Mouse (Mus musculus) layer of hippocampus, adult 9-10 months (tissue): Measurements from ENCODE around the gene Cuedc2.

ENCODE experiments used
- DNase-seq: peaks from one replicate; pipeline ENCODE4 v3.0.0; 2022; ENCODE audit warnings: low spot score

Cuedc2 gene

DNA sequence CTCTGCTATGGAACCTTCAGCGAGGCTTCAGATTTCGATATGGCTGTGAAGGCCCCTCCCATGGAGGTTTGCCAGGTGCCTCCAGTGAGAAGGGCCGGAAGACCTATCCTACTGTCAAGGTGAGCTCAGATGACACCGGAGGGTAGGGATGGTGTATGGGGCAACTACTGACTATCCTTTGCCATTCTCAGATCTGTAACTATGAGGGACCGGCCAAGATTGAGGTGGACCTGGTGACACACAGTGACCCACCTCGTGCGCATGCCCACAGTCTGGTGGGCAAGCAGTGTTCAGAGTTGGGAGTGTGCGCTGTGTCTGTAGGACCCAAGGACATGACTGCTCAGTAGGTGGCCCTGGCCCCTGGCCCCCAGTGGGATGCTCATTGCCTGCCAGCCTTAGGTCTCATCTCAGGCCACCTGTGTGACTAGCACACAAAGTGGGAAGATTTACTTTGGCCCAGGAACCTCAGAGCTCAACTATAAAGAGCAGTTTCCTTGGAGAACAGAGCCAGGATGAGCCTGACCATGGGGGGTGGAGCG, 31.7 kb downstream of the Cuedc2 start:
- DNase-seq, result no peak

DNA sequence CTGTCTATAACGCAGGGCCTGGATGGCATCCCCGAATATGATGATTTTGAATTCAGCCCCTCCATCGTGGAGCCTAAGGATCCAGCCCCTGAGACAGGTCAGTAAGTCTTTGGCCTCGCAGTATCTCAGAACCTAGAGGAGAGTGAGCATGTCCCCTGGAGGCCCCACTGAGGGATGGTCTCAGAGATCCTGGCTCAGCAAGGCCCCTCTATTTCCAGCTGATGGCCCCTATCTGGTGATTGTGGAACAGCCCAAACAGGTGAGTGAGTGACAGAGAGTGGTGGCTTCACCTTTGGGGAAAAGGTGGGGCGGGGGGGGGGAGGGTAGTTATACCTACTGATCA, 32.3 kb downstream of the Cuedc2 start:
- DNase-seq, result no peak

DNA sequence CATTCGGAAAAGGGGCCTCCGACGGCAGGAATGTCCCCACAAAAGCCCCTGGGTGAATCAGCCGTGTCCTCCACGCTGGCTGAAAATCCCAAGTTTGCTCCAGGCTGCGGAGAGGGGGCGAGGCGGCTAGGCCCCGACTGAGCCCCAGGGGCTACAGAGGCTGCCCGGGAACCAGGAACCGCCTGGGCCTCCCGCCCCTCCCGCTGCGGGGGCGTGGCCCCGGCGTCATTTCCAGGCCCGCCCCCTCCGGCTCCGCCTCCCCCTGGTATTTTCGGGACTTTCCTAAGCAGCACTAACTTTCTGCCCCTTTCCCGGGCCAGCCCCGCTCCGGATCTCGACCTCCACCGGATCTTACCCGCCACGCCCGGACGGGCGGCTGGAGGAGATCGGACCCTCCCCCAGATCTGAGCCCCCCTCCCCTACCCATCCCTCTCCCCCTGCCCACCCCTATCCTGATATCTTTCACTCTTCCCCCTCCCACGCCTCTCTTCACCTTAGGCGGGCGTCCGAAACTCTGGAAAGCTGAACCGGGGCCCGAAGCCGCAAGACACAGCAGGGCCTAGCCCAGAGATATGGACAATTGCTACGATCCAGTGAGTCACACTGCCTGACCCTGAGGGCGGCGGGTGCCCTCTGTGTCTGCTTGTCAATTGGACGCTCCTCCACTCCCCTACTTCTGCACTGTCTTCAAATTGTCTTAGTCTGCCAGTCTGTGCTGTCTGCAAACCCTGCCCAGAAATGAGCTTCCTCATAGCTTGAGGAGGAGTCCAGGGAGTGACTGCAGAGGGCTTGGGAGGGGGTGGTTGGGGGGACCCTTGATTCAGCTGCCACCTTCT, 32.9 kb downstream of the Cuedc2 start:
- no peak for DNase-seq

DNA sequence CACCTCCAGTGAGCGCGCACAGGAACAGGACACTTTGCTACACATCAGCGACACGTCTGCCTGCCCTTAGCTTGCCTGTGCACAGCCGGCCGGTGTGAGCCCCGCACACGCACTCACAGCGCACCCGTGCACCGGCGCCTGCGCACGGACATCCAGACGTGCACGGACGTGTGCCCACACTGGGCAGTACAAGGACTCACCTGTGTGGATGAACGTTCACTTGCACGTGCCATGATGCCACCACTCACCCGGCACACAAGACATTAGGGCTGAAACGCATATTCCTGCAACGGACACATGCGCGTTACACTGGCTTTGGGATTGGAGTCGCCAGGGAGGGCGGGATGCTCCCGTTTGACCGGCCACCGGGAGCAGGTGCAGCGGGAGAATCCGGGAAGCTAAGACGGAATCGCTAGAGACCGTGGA, 33.6 kb downstream of the Cuedc2 start:
- no peak for DNase-seq

DNA sequence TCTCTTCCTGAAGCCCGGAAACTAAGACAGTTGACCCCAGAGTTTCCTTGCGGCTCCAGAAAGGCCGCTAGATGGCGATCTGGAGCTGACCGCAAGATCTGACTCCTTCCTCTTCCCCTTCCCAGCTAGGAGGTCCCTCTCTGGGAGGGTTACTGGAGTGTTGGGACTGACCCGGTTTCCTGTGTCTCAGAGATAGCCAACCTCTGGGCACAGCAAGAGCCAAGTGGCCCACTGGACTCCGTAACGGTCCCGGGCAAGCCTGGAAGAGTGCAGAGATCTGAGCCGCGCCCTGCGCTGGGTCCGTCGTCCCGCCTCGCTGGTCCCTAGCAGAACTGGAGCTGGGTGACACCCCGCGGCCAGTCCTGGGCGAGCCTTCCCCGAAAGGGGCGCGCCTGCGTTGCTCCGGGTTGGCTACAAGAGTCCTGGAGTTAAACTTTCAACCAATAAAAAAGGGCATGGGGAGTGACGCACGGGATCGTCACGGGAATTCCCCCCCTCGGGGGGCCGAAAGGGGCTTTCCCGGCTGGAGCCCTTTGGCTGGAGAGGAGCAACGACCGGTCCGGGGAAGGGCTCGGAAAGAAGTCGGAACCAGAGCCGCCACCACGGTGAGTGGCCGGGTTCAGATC, 34.2 kb downstream of the Cuedc2 start, which contains the start of gene Nfkb2:
Nfkb2 (plus strand) TSS at position 105 of the 626 bp plus-strand sequence.
- DNase-seq, result no peak

DNA sequence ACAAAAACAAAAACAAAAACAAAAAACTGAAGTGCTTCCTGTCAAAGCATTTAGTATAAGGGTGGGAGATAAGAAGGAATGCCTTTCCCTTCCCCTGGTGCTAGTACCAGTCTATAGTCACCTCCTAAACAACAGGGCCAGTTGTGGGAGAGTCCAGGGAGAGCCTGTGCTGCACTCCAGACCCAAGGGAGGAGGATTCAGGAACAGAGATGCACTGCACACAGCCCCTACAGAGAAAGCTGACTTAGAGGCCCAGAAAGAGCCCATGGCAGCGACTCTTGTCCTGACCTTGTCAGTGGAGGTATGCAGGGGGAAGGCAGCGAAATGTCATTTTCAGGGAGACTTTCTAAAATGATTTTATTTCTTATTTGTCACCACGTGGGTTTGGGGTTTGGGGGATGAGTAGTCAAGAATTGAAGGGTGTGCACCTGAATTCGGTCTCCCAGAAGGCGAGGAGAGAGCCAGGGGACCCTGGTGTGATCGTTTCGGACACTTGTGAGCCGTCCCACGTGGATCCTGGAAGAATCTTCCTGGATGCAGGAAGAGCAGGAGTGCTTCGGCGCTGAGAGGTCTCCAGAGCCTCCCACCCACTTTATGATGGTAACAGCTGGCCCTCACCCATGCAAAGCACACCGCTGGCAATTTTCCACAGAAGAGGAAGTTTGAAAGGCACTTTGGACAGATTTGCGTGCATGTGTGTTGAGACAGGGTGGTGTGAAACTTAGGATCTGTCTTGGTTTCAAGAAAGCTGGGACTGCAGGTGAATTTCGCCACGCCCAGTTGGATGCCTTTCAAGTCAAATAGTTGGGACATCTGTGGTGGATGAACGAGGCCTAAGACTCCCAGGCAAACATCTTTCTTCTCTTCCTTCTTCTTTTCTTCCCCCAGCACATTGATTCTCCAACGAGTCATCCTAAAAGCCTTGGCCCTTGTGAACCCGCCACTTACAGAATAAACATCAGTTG, 35.0 kb downstream of the Cuedc2 start:
- DNase-seq, result no peak

DNA sequence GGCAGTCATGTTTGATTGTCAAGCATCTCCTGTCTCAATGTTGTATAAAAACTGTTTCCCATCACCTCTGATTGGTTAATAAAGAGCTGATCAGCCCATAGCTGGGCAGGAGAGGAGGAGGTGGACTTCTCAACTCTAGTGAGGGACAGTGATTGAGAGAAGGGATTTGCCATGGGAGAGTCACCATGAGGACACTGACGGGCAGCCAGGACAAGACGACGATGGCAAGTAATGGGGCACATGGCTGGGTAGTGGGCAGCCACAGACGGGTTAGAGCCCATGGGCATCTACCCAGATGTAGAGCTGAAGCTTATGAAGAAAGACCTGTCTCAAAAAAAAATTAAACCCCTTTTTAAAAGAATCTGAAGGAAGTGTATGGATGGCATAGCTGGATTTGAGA, 36.0 kb downstream of the Cuedc2 start:
- DNase-seq, result no peak

DNA sequence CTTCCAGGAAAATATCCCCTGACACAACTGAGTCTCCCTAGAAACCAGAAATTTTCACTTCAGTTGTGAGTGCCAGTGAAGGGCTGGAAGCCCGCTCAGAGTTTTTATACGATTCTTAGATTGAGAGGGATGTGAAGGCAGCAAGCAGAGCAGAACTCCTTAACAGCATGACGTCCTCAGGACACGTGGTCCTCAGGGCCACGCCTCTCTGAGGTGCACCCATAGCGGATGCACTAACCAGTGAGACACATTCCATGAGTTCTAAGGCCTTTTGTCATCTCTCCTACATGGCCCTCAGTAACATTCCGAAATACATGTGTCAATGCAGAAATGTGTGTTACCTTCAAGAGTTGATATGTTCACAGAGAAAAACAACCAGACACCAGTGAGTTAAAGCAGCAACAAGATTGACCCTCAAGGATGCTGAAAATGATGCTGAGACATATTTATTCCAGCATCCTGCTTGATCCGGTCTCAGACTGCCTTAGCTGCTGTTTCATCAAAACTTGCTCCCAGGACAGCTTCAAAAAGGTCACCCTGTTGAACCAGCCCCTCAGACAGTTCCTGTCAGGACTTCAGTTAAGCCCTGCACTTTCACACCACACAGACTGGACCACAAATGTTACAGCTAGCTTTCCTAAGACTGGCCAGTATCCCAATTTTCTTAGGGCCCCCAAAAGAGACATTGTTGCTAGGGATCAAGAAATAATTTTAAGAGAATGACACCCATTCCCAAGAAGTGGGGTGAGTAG, 38.0 kb downstream of the Cuedc2 start:
- DNase-seq, result no peak

DNA sequence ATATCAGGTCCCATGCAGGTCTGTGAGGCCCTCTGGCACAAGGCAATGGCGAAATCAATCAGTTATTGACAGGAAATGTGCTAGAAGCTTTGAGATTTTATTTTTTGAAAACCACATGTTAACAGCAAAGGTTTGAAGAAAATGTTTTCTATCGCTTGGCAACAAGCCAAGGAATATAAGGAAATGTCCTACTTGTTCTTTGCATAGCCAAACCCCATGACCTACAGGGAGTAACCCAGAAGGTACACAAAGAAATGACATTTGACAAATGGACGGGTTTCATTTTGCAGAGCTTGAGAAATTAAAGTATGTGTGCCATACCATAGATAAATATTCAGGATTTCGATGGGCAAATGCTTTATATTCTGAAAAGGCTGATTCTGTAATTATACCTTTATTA, 41.6 kb downstream of the Cuedc2 start:
- no peak for DNase-seq

DNA sequence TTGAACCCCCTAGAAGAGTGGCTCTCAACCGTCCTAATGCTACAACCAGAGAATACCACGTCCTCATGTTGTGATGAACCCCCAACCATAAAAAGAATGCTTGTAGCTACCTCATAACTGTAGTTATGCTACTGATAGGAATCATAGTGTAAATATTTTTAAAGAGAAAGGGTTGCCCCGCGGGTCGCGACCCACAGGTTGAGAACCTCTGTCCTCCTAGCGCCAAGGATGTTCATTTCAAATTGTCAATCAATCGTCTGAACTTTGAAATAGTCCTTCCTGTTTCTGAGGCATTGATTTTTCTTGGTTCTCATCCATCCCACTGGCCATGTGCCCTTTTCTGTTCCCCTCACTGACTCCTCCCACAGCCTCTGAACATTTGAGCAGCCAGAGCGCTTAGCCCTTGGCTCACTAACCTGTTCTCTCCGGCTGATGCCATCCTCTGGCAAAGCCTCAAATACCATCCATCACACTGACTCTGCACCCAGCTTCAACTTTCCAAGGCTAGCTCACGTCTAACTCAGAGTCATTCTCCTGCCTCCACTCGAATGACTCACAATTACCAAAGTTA, 47.9 kb downstream of the Cuedc2 start:
- no peak for DNase-seq

DNA sequence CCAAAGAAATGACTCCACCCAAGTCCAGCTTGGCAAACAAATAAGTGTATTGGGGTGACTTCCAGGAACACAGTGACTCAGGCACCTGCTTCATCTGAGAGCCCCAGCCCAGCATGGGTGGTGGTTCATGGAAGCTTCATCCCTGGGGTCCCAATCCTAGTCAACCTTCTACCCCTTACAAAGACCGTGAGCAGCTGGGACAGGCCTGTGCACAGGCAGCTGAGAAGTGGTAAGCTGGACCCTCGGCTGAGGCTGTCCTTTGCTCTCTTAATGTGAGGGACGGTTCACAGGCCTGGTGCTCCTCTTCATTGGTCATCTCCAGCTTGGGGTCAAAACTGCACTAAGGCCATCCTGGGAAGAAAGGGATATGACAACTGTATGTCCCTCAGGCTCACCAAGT, 50.9 kb downstream of the Cuedc2 start:
- no peak for DNase-seq

DNA sequence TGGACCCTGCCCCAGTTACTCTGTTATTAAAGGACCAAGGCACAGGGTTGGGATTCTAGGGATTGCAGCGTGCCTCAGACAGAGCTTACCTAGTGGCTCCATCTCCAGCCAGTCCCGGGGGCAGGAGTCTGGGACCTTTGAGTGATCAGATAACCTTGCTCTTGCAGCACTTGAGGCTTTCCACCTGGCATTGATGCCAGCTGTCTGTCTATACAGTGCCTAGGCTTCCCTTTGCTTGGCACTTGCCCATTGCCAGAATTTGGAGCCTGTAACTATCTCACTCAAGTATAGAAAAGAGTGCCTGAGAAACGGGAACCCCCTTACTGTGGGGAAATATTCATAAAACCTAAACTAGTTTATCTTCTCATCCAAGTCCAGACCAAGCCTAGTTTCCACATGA, 51.6 kb downstream of the Cuedc2 start:
- no peak for DNase-seq

DNA sequence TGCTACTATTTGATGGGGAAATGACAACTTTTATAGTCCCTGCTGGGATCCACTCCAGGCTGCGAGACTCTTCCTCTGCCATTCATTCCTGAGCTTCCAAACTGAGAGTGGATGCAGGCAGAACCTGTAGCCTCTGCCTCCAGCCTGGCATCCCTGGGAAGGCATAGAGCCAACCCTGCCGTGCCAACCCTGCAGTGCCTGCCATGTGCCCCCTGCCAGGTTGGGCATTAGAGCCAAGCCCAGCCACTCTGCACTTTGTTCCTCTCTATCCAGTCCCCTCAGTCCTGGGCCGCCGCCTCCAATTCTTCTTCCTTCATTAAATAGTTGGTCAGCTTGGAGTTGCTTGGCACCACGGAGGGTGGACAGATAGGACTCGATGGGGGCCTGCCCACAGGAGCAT, 52.5 kb downstream of the Cuedc2 start:
- DNase-seq, result no peak

DNA sequence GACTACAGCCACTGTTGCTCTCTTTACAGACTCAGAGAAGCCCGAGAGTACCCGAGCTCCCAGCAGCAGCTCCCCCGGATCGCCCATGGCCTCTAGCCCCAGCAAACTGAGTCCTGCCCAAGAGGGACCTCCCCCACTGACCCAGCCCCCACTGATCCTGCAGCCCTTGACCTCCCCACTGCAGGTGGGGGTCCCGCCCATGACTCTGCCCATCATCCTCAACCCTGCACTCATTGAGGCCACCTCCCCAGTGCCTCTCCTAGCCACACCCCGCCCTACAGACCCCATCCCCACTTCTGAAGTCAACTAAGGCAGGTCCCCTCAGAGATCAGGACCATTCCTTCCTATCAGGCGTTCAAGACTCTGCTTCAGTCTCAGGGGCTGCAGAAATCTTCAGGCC, 52.9 kb downstream of the Cuedc2 start:
- DNase-seq, result no peak

DNA sequence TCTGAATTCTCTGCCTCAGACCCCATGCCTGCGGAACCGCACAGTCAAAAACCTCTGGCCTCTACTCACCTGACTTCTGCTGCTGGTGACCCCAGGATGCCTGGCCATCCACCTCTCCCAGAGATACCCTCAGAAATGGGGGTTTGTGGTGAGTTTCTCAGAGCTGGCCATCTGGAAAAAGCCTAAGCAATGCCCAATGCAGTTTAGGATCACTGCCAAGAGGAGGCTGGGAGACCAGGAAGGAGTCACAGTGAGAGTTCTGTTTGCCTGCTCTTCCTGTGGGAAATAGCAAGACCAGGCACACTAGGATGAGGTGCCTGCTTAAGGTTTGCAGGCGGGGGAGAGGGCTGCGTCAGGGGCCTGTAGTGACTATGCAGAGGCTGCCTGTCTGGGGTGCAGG, 53.8 kb downstream of the Cuedc2 start:
- no peak for DNase-seq

DNA sequence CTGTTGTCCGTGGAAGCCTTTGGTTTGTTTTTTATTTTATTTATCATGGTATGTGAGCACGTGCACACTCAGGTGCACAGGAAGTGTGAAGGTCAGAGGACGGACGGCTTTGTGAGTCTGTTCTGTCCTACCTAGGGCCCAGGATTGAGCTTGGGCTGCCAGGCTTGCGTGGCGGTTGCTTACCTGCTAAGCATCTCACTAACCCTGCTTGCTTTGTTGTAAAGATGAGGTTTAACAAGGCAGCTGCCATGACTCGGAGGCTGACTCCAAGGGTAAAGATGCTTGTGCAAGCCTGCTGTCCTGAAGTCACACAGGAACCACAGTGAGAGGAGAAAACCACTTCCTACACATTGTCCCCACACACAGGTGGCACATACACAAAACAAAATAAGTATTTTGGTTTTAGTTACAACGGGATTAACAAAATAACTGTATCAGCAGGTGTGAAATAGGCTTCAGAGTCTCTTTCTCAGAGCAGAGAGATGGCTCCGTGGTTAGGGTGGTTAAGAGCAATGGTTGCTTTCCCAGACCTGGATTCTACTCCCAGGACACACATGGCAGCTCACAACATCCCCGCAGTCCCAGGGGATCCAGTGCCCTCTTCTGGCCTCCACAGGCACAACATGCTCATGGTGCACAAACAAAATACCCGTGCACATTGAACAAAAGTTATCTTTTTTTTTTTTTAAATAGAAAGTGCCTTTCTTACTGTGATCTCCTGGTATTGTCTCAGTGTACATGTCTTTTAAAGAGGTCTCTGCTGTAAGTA, 56.2 kb downstream of the Cuedc2 start:
- DNase-seq, result no peak
